Mouse (Mus musculus) heart, adult 2 months (tissue): Measurements from ENCODE around the gene Poglut1. TPM values are rescaled to one million over a fixed set of nuclear protein-coding genes. Genes with fewer than 3 reads are reported as not detected.
A peak's percentile ranks its signal among the peaks of the same experiment; 100 is the strongest.

Experiments used
- DNase-seq, 2 experiments: peaks; one replicate each; pipeline ENCODE4 v3.0.0; 2021
- H3K27ac ChIP-seq: fragments of 200-600 bp; 2 replicates; pipeline ENCODE4 v1.8.1; 2022
- H3K27me3 ChIP-seq: fragments of 200-500 bp; 2 replicates; pipeline ENCODE4 v1.6.1; 2012; ENCODE audit warnings: mild to moderate bottlenecking, low read length, inconsistent platforms, mixed read lengths; ENCODE audit not compliant: control insufficient read depth, insufficient read depth
- H3K36me3 ChIP-seq: fragments of 200-500 bp; 2 replicates; pipeline ENCODE4 v1.6.1; 2012; ENCODE audit warnings: low read length, inconsistent platforms; ENCODE audit not compliant: control insufficient read depth, insufficient read depth
- H3K4me1 ChIP-seq: fragments of 200-500 bp; 2 replicates; pipeline ENCODE4 v1.6.1; 2011; ENCODE audit warnings: low read length; ENCODE audit not compliant: control insufficient read depth, insufficient read depth
- H3K4me3 ChIP-seq: fragments of 200-600 bp; 2 replicates; pipeline ENCODE4 v1.8.1; 2022
- H3K79me2 ChIP-seq: fragments of 200-500 bp; replicated peaks from 2 replicates; pipeline ENCODE4 v1.6.1; 2012; ENCODE audit warnings: mild to moderate bottlenecking, inconsistent platforms, low read length, moderate library complexity, mixed read lengths; ENCODE audit not compliant: control insufficient read depth, insufficient read depth
- H3K9ac ChIP-seq: fragments of 200-500 bp; 2 replicates; pipeline ENCODE4 v1.6.1; 2012; ENCODE audit warnings: low read depth, mild to moderate bottlenecking, control low read depth, inconsistent platforms, low read length, mixed read lengths
- CTCF ChIP-seq: fragments of 200-600 bp; IDR thresholded peaks from 2 replicates; pipeline ENCODE4 v1.8.1; 2022; ENCODE audit warnings: antibody characterized with exemption, mild to moderate bottlenecking, moderate library complexity
- EP300 ChIP-seq: fragments of 200-500 bp; IDR thresholded peaks from 2 replicates; pipeline ENCODE4 v1.6.1; 2011; ENCODE audit warnings: low read depth, low read length, control low read depth; ENCODE audit not compliant: insufficient read depth
- POLR2A ChIP-seq: fragments of 200-500 bp; IDR thresholded peaks from 2 replicates; pipeline ENCODE4 v1.6.1; 2011; ENCODE audit warnings: mild to moderate bottlenecking, low read depth, low read length, control low read depth; ENCODE audit not compliant: insufficient read depth
- WGBS: fragments of 180-500 bp; shearing (Covaris S2); methylation state at CpG from one replicate; pipeline ENCODE4 v1.1.7; 2018; 5-methylcytosine and 5-hydroxymethylcytosine counted together
- intact Hi-C: fragments of 180-260 bp; cut with DNase I; formaldehyde crosslinking; loops from one replicate; pipeline ENCODE4 v1.15.1; 2025
- long read RNA-seq: library from polyadenylated mRNA; stranded (forward); transcript quantifications from one replicate; pipeline ENCODE4 v2.0.0, GENCODE M21; 2021
- polyA plus RNA-seq: library from polyadenylated mRNA; depleted of rRNA; stranded (reverse); fragments of >200 nt; gene quantifications from 2 replicates; pipeline ENCODE4 v1.2.3, GENCODE M21; 2012; rRNA removed
- total RNA-seq, 2 experiments: library from RNA; stranded (reverse); gene quantifications; 2 replicates each; pipeline ENCODE4 v1.2.3; 2021

Poglut1 gene
- total RNA-seq (10 to 100 TPM; 10.8 to 11.0 TPM), polyA plus RNA-seq (12.9 and 18.0 TPM in 2 replicates)
- long read RNA-seq, transcript Poglut1-201 (11 exons, 2,758 nt) = major isoform, 12 of 17 reads
- long read RNA-seq, partial matches to known transcripts = 1 of 17 reads
- long read RNA-seq, other reads (novel, unspliced or antisense) = 1 of 17 reads

GRCm38 (mm10) chr16:38549479-38550396, at the start of gene Poglut1:
TSS of gene Poglut1 (minus strand) at chr16:38550258.
- 4% methylated on average over 54 of the region's 54 CpGs for WGBS
- Histone ChIP-seq H3K79me2 (no peaks in the 10 kb centered on the region), H3K27me3 (no peaks in the 10 kb centered on the region), H3K9ac (peak within 1 kb of the TSS; percentile 62), H3K4me1 (peaks cover 2% of the 10 kb centered on the region; the same call in 1 of the 2 replicates), H3K36me3 (peaks cover 2% of the 10 kb centered on the region; the same call in 1 of the 2 replicates), H3K4me3 (peak within 1 kb of the TSS; percentile 94), H3K27ac (peak within 1 kb of the TSS; percentile 36)
- DNase-seq = peak; percentile 84 to 85
- intact Hi-C loops = no loop called here
- TF ChIP-seq EP300 = 0 out of 2 replicates have a peak, but pooled peaks have one; percentile 44
- peak; percentile 48; the same call in 1 of the 2 replicates for TF ChIP-seq POLR2A
- no peak for TF ChIP-seq CTCF

- H3K36me3 ChIP-seq = no peaks in the 10 kb centered on the region
- intact Hi-C loops = no loop called here
- H3K27ac ChIP-seq = no peak overlapping the region
- no peak for DNase-seq
- 52% methylated on average over 11 of the region's 11 CpGs for WGBS
- TF ChIP-seq CTCF (no peak), POLR2A (no peak), EP300 (no peak)
- no peak overlapping the region for H3K9ac ChIP-seq
- H3K79me2 ChIP-seq = no peaks in the 10 kb centered on the region
- no peaks in the 10 kb centered on the region; the same call in 1 of the 2 replicates for H3K4me1 ChIP-seq
- H3K4me3 ChIP-seq = no peak overlapping the region
- no peaks in the 10 kb centered on the region for H3K27me3 ChIP-seq
Observed at GRCm38 (mm10) chr16:38598986-38599680, 49.1 kb upstream of the Poglut1 start.

- intact Hi-C loops = no loop called here
Observed at GRCm38 (mm10) chr16:38596651-38597050, 46.6 kb upstream of the Poglut1 start.

GRCm38 (mm10) chr16:38596099-38596498, 46.0 kb upstream of the Poglut1 start:
- Histone ChIP-seq H3K27ac (no peak overlapping the region), H3K9ac (no peak overlapping the region), H3K79me2 (no peaks in the 10 kb centered on the region), H3K36me3 (no peaks in the 10 kb centered on the region; the same call in 1 of the 2 replicates), H3K27me3 (no peaks in the 10 kb centered on the region), H3K4me1 (peaks cover 6% of the 10 kb centered on the region), H3K4me3 (no peak overlapping the region)
- TF ChIP-seq POLR2A (no peak), EP300 (no peak), CTCF (no peak)
- no peak for DNase-seq
- WGBS = 91% methylated on average over 2 of the region's 2 CpGs
- intact Hi-C loops = no loop called here

More at GRCm38 (mm10) chr16:38596651-38597050, 46.6 kb upstream of the Poglut1 start:
- H3K27me3 ChIP-seq = no peaks in the 10 kb centered on the region
- DNase-seq = no peak
- no peak overlapping the region for H3K27ac ChIP-seq
- WGBS = 99% methylated on average over 2 of the region's 2 CpGs
- H3K4me3 ChIP-seq = no peak overlapping the region
- H3K9ac ChIP-seq = no peak overlapping the region
- peaks cover 5% of the 10 kb centered on the region for H3K4me1 ChIP-seq
- TF ChIP-seq POLR2A (no peak), EP300 (no peak), CTCF (no peak)
- H3K36me3 ChIP-seq = no peaks in the 10 kb centered on the region; the same call in 1 of the 2 replicates
- no peaks in the 10 kb centered on the region for H3K79me2 ChIP-seq

GRCm38 (mm10) chr16:38594435-38594834, 44.4 kb upstream of the Poglut1 start:
- no peak for TF ChIP-seq EP300
- no peak for TF ChIP-seq POLR2A
- TF ChIP-seq CTCF = no peak
- no peaks in the 10 kb centered on the region for H3K27me3 ChIP-seq
- no peak overlapping the region for H3K9ac ChIP-seq
- peaks cover 6% of the 10 kb centered on the region for H3K4me1 ChIP-seq
- peaks cover 1% of the 10 kb centered on the region for H3K36me3 ChIP-seq
- no peak overlapping the region for H3K27ac ChIP-seq
- no peaks in the 10 kb centered on the region for H3K79me2 ChIP-seq
- no peak overlapping the region for H3K4me3 ChIP-seq
- intact Hi-C loops = no loop called here
- no peak for DNase-seq
- WGBS = 75% methylated on average over 1 of the region's 1 CpGs
